Mouse (Mus musculus) liver, embryonic 16.5 days (tissue): Measurements from ENCODE around the gene Wbp2. TPM values are rescaled to one million over a fixed set of nuclear protein-coding genes. Genes with fewer than 3 reads are reported as not detected.

Experiments used
- ATAC-seq: fragments of 200-750 bp; cut with Nextera tagmentation; 2 replicates; pipeline ENCODE4 v1.8.0; 2017; ENCODE audit warnings: low read depth, mild to moderate bottlenecking, moderate number of reproducible peaks, moderate library complexity
- H3K27ac ChIP-seq: fragments of 300-500 bp; sonication (generic); 2 replicates; pipeline ENCODE4 v1.5.1; 2014; ENCODE audit warnings: mild to moderate bottlenecking, low read length
- H3K27me3 ChIP-seq: fragments of 300-500 bp; sonication (generic); 2 replicates; pipeline ENCODE4 v1.6.1; 2014; ENCODE audit warnings: low read depth, low read length, mixed read lengths; ENCODE audit not compliant: control insufficient read depth, insufficient read depth
- H3K36me3 ChIP-seq: fragments of 300-500 bp; sonication (generic); 2 replicates; pipeline ENCODE4 v1.6.1; 2014; ENCODE audit warnings: mild to moderate bottlenecking; ENCODE audit not compliant: control insufficient read depth, insufficient read depth
- H3K4me1 ChIP-seq: fragments of 300-500 bp; sonication (generic); 2 replicates; pipeline ENCODE4 v1.6.1; 2014; ENCODE audit warnings: low read depth, low read length, mixed read lengths; ENCODE audit not compliant: control insufficient read depth
- H3K4me2 ChIP-seq: fragments of 300-500 bp; sonication (generic); 2 replicates; pipeline ENCODE4 v1.6.1; 2014; ENCODE audit warnings: low read depth, low read length, mixed read lengths
- H3K4me3 ChIP-seq: fragments of 300-500 bp; sonication (generic); 2 replicates; pipeline ENCODE4 v1.5.1; 2014; ENCODE audit warnings: low read depth, mild to moderate bottlenecking, low read length
- H3K9ac ChIP-seq: fragments of 300-500 bp; sonication (generic); 2 replicates; pipeline ENCODE4 v1.6.1; 2014; ENCODE audit warnings: low read depth, low read length
- H3K9me3 ChIP-seq: fragments of 300-500 bp; sonication (generic); replicated peaks from 2 replicates; pipeline ENCODE4 v1.6.1; 2016; ENCODE audit warnings: low read length; ENCODE audit not compliant: control insufficient read depth
- WGBS: fragments of 180-500 bp; shearing (Covaris S2); extraction: QIAGEN DNeasy Blood & Tissue Kit; methylation state at CpG from one replicate; pipeline ENCODE4 v1.1.7; 2014; ENCODE audit not compliant: insufficient replicate concordance; 5-methylcytosine and 5-hydroxymethylcytosine counted together
- polyA plus RNA-seq: library from polyadenylated mRNA; unstranded; fragments of >200 nt; fragmentation: Nextera tagmentation; extraction: Ambion mirVana; gene quantifications from 2 replicates; pipeline ENCODE4 v1.2.1, GENCODE M21; 2015

The Wbp2 gene
- polyA plus RNA-seq, 1 experiment from 2014 or later: 110 TPM

GRCm38 (mm10) chr11:116111067-116111466, 24.3 kb upstream of the Wbp2 start:
- peaks cover 45% of the 10 kb centered on the region for H3K27me3 ChIP-seq
- H3K4me3 ChIP-seq: no peak overlapping the region
- H3K4me2 ChIP-seq: no peak overlapping the region
- H3K9ac ChIP-seq: no peak overlapping the region
- H3K36me3 ChIP-seq: no peaks in the 10 kb centered on the region
- no peaks in the 10 kb centered on the region for H3K9me3 ChIP-seq
- ATAC-seq: no peak
- 68% methylated on average over 4 of the region's 4 CpGs for WGBS
- H3K4me1 ChIP-seq: peaks cover 29% of the 10 kb centered on the region
- peak overlapping the region; percentile 14; the same call in 1 of the 2 replicates for H3K27ac ChIP-seq

- Histone ChIP-seq H3K4me1 (peaks cover 34% of the 10 kb centered on the region), H3K4me2 (peak overlapping the region; percentile 59), H3K9me3 (no peaks in the 10 kb centered on the region), H3K9ac (peak overlapping the region; percentile 61; the same call in 1 of the 2 replicates), H3K4me3 (peak overlapping the region; percentile 60), H3K27me3 (peaks cover 45% of the 10 kb centered on the region), H3K27ac (peak overlapping the region; percentile 61), H3K36me3 (no peaks in the 10 kb centered on the region)
- 16% methylated on average over 10 of the region's 10 CpGs for WGBS
- ATAC-seq: 0 out of 2 replicates have a peak, but pooled peaks have one; percentile 7
These were observed 23.7 kb upstream of the Wbp2 start for GRCm38 (mm10) chr11:116110540-116110939.

- peak overlapping the region; percentile 61 for H3K9ac ChIP-seq
- H3K4me1 ChIP-seq: peaks cover 34% of the 10 kb centered on the region
- peaks cover 45% of the 10 kb centered on the region for H3K27me3 ChIP-seq
- WGBS: 1% methylated on average over 32 of the region's 35 CpGs
- H3K9me3 ChIP-seq: no peaks in the 10 kb centered on the region
- peak overlapping the region; percentile 61 for H3K27ac ChIP-seq
- H3K36me3 ChIP-seq: no peaks in the 10 kb centered on the region
- H3K4me3 ChIP-seq: peak overlapping the region; percentile 60
- ATAC-seq: peak; percentile 57
- peak overlapping the region; percentile 59 for H3K4me2 ChIP-seq
These were observed 23.3 kb upstream of the Wbp2 start for GRCm38 (mm10) chr11:116110131-116110530.

- under 1% methylated on average over 69 of the region's 70 CpGs for WGBS
- peaks cover 45% of the 10 kb centered on the region for H3K27me3 ChIP-seq
- ATAC-seq: no peak
- peaks cover 36% of the 10 kb centered on the region for H3K4me1 ChIP-seq
- H3K9me3 ChIP-seq: no peaks in the 10 kb centered on the region
- peak overlapping the region; percentile 60 for H3K4me3 ChIP-seq
- no peaks in the 10 kb centered on the region for H3K36me3 ChIP-seq
- peak overlapping the region; percentile 61; the same call in 1 of the 2 replicates for H3K27ac ChIP-seq
- H3K9ac ChIP-seq: peak overlapping the region; percentile 61
- H3K4me2 ChIP-seq: peak overlapping the region; percentile 59
These were observed 22.8 kb upstream of the Wbp2 start for GRCm38 (mm10) chr11:116109441-116110081.

GRCm38 (mm10) chr11:116108464-116109137, 21.8 kb upstream of the Wbp2 start:
- Histone ChIP-seq H3K36me3 (no peaks in the 10 kb centered on the region), H3K4me1 (peaks cover 45% of the 10 kb centered on the region), H3K27ac (no peak overlapping the region), H3K27me3 (peaks cover 45% of the 10 kb centered on the region), H3K9me3 (no peaks in the 10 kb centered on the region), H3K9ac (no peak overlapping the region), H3K4me3 (peak overlapping the region; percentile 60), H3K4me2 (peak overlapping the region; percentile 59)
- ATAC-seq: no peak
- 25% methylated on average over 23 of the region's 23 CpGs for WGBS

- 57% methylated on average over 19 of the region's 19 CpGs for WGBS
- Histone ChIP-seq H3K4me3 (no peak overlapping the region; the same call in 1 of the 2 replicates), H3K27ac (no peak overlapping the region), H3K9me3 (no peaks in the 10 kb centered on the region), H3K36me3 (no peaks in the 10 kb centered on the region), H3K27me3 (peaks cover 45% of the 10 kb centered on the region), H3K4me1 (peaks cover 48% of the 10 kb centered on the region), H3K9ac (0 out of 2 replicates have a peak overlapping the region, but pooled peaks have one; percentile 7), H3K4me2 (peak overlapping the region; percentile 30)
- no peak for ATAC-seq
These were observed 21.0 kb upstream of the Wbp2 start for GRCm38 (mm10) chr11:116107777-116108285.

- WGBS: 42% methylated on average over 14 of the region's 14 CpGs
- peaks cover 51% of the 10 kb centered on the region for H3K4me1 ChIP-seq
- no peak overlapping the region for H3K27ac ChIP-seq
- H3K4me3 ChIP-seq: no peak overlapping the region
- no peak overlapping the region; the same call in 1 of the 2 replicates for H3K9ac ChIP-seq
- no peak for ATAC-seq
- peaks cover 45% of the 10 kb centered on the region for H3K27me3 ChIP-seq
- H3K36me3 ChIP-seq: no peaks in the 10 kb centered on the region
- no peaks in the 10 kb centered on the region for H3K9me3 ChIP-seq
- H3K4me2 ChIP-seq: peak overlapping the region; percentile 30; the same call in 1 of the 2 replicates
These were observed 20.4 kb upstream of the Wbp2 start for GRCm38 (mm10) chr11:116106963-116107776.

- H3K4me2 ChIP-seq: peak overlapping the region; percentile 18; the same call in 1 of the 2 replicates
- H3K36me3 ChIP-seq: no peaks in the 10 kb centered on the region
- peaks cover 59% of the 10 kb centered on the region for H3K4me1 ChIP-seq
- H3K27ac ChIP-seq: no peak overlapping the region
- H3K9me3 ChIP-seq: no peaks in the 10 kb centered on the region
- H3K27me3 ChIP-seq: peaks cover 41% of the 10 kb centered on the region
- H3K4me3 ChIP-seq: no peak overlapping the region
- WGBS: 32% methylated on average over 32 of the region's 32 CpGs
- no peak overlapping the region for H3K9ac ChIP-seq
- no peak for ATAC-seq
These were observed 19.6 kb upstream of the Wbp2 start for GRCm38 (mm10) chr11:116106154-116106962.
